Mouse (Mus musculus) ES-E14 (cell line): ENCODE measurements around the gene Hist1h4f. TPM values are rescaled to one million over a fixed set of nuclear protein-coding genes. Genes with fewer than 3 reads are reported as not detected.

Source experiments
- DNase-seq: peaks from one replicate; pipeline ENCODE4 v3.0.0-alpha.2; 2013; ENCODE audit warnings: low read depth, low spot score
- H3K27ac ChIP-seq: 2 replicates; pipeline ENCODE4 v1.5.1; 2012; ENCODE audit warnings: low read depth, mild to moderate bottlenecking, low read length, moderate library complexity, mixed read lengths; ENCODE audit not compliant: poor library complexity, insufficient read depth, severe bottlenecking
- H3K36me3 ChIP-seq: 2 replicates; pipeline ENCODE4 v1.6.1; 2012; ENCODE audit warnings: mild to moderate bottlenecking, low read length, moderate library complexity, mixed read lengths; ENCODE audit not compliant: control insufficient read depth, poor library complexity, insufficient read depth, severe bottlenecking
- H3K4me1 ChIP-seq, 2 experiments: fragments of 150-350 bp in 1 of 2; sonication (generic) in 1 of 2; 2 replicates each; pipeline ENCODE4 v1.6.1; 2012; ENCODE audit warnings: low read length in 2 of 2, mild to moderate bottlenecking in 1 of 2, mixed read lengths in 1 of 2; ENCODE audit not compliant: control insufficient read depth in 2 of 2, insufficient read depth in 2 of 2, poor library complexity in 1 of 2
- H3K4me3 ChIP-seq, 2 experiments: fragments of 150-350 bp in 1 of 2; sonication (generic) in 1 of 2; 2 replicates each; pipeline ENCODE4 v1.5.1; 2012; ENCODE audit warnings: low read length in 2 of 2, low read depth in 1 of 2, mild to moderate bottlenecking in 1 of 2, mixed read lengths in 1 of 2; ENCODE audit not compliant: insufficient read depth in 1 of 2, poor library complexity in 1 of 2, severe bottlenecking in 1 of 2
- H3K9ac ChIP-seq: 2 replicates; pipeline ENCODE4 v1.6.1; 2012; ENCODE audit warnings: low read depth, mild to moderate bottlenecking, low read length, mixed read lengths; ENCODE audit not compliant: poor library complexity, insufficient read depth, severe bottlenecking
- H3K9me3 ChIP-seq: fragments of 150-350 bp; sonication (generic); 2 replicates; pipeline ENCODE4 v1.6.1; 2012; ENCODE audit warnings: low read depth, mild to moderate bottlenecking, low read length; ENCODE audit not compliant: control insufficient read depth, insufficient read depth
- CHD2 ChIP-seq: IDR thresholded peaks from 2 replicates; pipeline ENCODE4 v1.6.1; 2014; ENCODE audit warnings: mild to moderate bottlenecking, low read depth, low read length, inconsistent platforms
- HCFC1 ChIP-seq: IDR thresholded peaks from 2 replicates; pipeline ENCODE4 v1.6.1; 2012; ENCODE audit warnings: low read length, inconsistent platforms, borderline replicate concordance; ENCODE audit not compliant: insufficient read depth
- MAFK ChIP-seq: IDR thresholded peaks from 2 replicates; pipeline ENCODE4 v1.6.1; 2014; ENCODE audit warnings: mild to moderate bottlenecking, low read depth, low read length, inconsistent platforms; ENCODE audit not compliant: insufficient read depth
- ZC3H11A ChIP-seq: IDR thresholded peaks from 2 replicates; pipeline ENCODE4 v1.6.1; 2012; ENCODE audit warnings: low read depth, mild to moderate bottlenecking, inconsistent platforms, low read length, borderline replicate concordance
- ZNF384 ChIP-seq: IDR thresholded peaks from 2 replicates; pipeline ENCODE4 v1.6.1; 2012; ENCODE audit warnings: low read depth, low read length, inconsistent platforms
- in situ Hi-C, 2 experiments: fragments of 600-800 bp; cut with MboI; formaldehyde crosslinking; loops; one replicate each; pipeline ENCODE4 v1.15.1; 2025; ENCODE audit warnings: low sequenced_read_pairs in 2 of 2, inconsistent platforms in 1 of 2; ENCODE audit not compliant: unreplicated experiment in 2 of 2
- total RNA-seq: library from RNA; depleted of rRNA; stranded (reverse); fragments of 300-350 nt; gene quantifications from 2 replicates; pipeline ENCODE4 v1.2.3, GENCODE M21; 2012

Gene Hist1h4f
- total RNA-seq, 1 experiment, result 2,172 TPM

DNA sequence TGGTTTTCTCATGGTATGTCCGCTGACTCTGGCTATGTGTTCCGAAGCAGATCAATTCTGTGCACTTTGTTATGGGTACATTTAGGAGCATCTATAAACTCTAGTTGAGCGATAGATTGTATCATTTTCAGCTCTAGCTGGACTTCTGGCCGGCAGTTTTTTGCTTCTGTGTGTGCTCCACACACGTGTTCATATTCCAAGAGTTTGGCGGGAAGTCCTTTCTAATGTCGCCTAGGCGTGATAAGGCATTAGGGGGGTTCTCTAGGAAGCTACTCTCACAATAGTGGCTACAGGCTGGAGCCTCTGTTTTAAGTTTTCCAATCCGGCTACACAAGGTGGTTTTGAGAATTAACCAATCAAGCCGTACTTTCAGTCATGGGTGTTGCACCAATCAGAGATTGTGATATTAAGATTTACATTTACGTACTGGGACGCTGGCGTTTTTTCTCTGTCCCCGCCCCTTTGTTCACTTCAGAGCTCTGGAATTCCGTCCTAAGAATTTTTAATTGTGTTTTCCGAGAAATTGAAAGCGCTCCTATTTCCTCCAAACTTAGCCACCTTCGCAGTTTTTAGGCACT lies 4.5 kb upstream of the Hist1h4f start:
- H3K9me3 ChIP-seq, result no peaks in the 10 kb centered on the region
- in situ Hi-C loops, result loop anchor here (10.0 to 25.0 kb wide), 3 partner anchors 189 to 1819 kb away; partner anchors contain the start of genes Hist1h4j (in 2 of the 2), Hist1h2ag (in 1 of the 2), Hist1h2ah (in 1 of the 2) and Hist1h2bb (in 1 of the 2)
- peak; percentile 65; the same call in 1 of the 2 replicates for TF ChIP-seq ZNF384
- no peak for TF ChIP-seq MAFK
- TF ChIP-seq CHD2, result peak; percentile 82

DNA sequence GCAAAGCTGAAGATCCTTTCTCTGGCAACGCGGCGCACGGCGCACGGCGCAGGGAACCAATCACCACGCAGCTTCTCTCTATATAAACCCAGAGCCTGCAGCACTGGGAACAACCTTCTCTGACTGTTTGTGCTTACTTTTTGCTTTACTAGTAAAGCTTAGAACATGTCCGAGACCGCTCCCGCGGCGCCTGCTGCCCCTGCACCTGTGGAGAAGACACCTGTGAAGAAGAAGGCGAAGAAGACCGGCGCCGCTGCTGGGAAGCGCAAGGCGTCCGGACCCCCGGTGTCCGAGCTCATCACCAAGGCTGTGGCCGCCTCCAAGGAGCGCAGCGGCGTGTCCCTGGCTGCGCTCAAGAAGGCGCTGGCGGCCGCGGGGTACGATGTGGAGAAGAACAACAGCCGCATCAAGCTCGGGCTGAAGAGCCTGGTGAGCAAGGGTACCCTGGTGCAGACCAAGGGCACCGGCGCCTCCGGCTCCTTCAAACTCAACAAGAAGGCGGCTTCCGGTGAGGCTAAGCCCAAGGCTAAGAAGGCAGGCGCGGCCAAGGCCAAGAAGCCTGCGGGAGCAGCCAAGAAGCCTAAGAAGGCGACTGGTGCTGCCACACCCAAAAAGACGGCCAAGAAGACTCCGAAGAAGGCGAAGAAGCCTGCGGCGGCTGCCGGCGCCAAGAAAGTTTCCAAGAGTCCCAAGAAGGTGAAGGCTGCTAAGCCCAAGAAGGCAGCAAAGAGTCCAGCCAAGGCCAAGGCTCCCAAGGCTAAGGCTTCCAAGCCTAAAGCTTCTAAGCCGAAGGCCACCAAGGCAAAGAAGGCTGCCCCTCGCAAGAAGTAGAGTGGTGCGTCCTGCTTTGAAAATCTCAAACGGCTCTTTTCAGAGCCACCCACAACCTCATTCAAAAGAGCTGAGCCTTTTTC lies 3.7 kb upstream of the Hist1h4f start:
- Histone ChIP-seq H3K4me1 (0 out of 4 replicates have a peak, but pooled peaks cover 0 to 2% of the 10 kb centered on the region in 2 experiments), H3K9ac (peak overlapping the region; percentile 74), H3K9me3 (no peaks in the 10 kb centered on the region), H3K4me3 (peak overlapping the region; percentile 52 to 54), H3K27ac (peak overlapping the region; percentile 90), H3K36me3 (no peaks in the 10 kb centered on the region)
- in situ Hi-C loops, result loop anchor here (10.0 to 25.0 kb wide), 3 partner anchors 190 to 1818 kb away; partner anchors contain the start of genes Hist1h4j (in 2 of the 2), Hist1h2ag (in 1 of the 2), Hist1h2ah (in 1 of the 2) and Hist1h2bb (in 1 of the 2)
- no peak for TF ChIP-seq ZNF384
- TF ChIP-seq CHD2, result no peak
- no peak for TF ChIP-seq MAFK
- no peak; the same call in 1 of the 2 replicates for TF ChIP-seq HCFC1
- no peak for TF ChIP-seq ZC3H11A
- DNase-seq, result no peak

More for the DNA sequence above, 4.5 kb upstream of the Hist1h4f start:
- Histone ChIP-seq H3K4me3 (peak overlapping the region; percentile 52 to 56), H3K4me1 (0 out of 4 replicates have a peak, but pooled peaks cover 0 to 2% of the 10 kb centered on the region in 2 experiments), H3K36me3 (no peaks in the 10 kb centered on the region), H3K9ac (peak overlapping the region; percentile 74), H3K27ac (peak overlapping the region; percentile 90)
- peak; percentile 81 for DNase-seq

DNA sequence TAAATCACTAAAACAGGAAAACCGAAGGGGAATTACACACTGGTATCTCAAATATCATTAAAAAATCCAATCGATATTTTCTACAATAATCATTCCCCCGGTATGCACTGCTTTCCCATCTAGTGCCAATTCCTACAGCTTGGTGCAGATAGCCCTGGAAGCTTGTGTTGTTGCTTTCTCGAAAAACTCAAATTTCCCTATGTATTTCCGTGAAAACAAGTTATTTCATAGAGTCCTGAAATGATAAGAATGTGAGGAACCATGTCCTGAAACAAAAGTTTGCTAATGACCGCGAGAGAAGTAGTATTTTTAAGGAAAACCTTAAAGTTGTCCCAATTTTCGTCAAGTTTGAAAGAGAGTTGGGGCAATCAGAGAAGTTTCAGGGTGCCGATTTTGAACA lies 2.9 kb upstream of the Hist1h4f start:
- H3K27ac ChIP-seq, result no peak overlapping the region; the same call in 1 of the 2 replicates
- peak overlapping the region; percentile 80; the same call in 1 of the 2 replicates for H3K9ac ChIP-seq
- no peak for DNase-seq
- H3K4me3 ChIP-seq, result peak overlapping the region; percentile 23 to 54; a peak in 3 of 4 replicates
- in situ Hi-C loops, result loop anchor here (10.0 to 25.0 kb wide), 3 partner anchors 190 to 1817 kb away; partner anchors contain the start of genes Hist1h4j (in 2 of the 2), Hist1h2ag (in 1 of the 2), Hist1h2ah (in 1 of the 2) and Hist1h2bb (in 1 of the 2)
- no peak for TF ChIP-seq MAFK
- no peak for TF ChIP-seq ZC3H11A
- TF ChIP-seq CHD2, result no peak
- no peak for TF ChIP-seq ZNF384
- no peak for TF ChIP-seq HCFC1
- H3K9me3 ChIP-seq, result no peaks in the 10 kb centered on the region
- no peaks in the 10 kb centered on the region for H3K36me3 ChIP-seq
- H3K4me1 ChIP-seq, result 0 out of 4 replicates have a peak, but pooled peaks cover 0 to 2% of the 10 kb centered on the region in 2 experiments

DNA sequence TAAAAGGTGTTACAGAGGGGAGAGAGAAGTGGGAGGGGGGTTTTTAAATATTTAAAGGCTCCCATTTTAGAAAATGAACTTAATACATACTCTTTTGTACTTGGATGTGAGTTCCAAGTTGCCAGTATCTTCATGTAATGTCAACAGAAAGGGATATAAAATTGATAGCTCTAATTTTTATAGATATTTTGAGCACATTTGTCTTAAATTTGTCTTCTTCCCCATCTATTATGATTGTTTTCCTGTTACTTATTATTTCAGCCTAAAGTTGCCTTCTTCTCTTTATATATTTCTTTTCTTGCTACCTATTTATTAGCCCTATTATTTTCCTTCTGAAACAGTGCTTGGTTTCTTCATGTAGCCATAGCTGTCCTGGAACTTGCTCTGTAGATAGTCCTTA lies 1.5 kb upstream of the Hist1h4f start, which contains the start of gene Hist1h1d:
TSS of gene Hist1h1d (plus strand) at position 301 of the 400 bp plus-strand sequence.
- in situ Hi-C loops, result loop anchor here (10.0 to 25.0 kb wide), 3 partner anchors 192 to 1816 kb away; partner anchors contain the start of genes Hist1h4j (in 2 of the 2), Hist1h2ag (in 1 of the 2), Hist1h2ah (in 1 of the 2) and Hist1h2bb (in 1 of the 2)
- no peak for TF ChIP-seq MAFK
- TF ChIP-seq ZNF384, result no peak
- TF ChIP-seq CHD2, result no peak
- TF ChIP-seq ZC3H11A, result no peak
- TF ChIP-seq HCFC1, result no peak
- H3K36me3 ChIP-seq, result no peaks in the 10 kb centered on the region
- H3K9me3 ChIP-seq, result no peaks in the 10 kb centered on the region
- no peak for DNase-seq
- H3K4me1 ChIP-seq, result 0 out of 4 replicates have a peak, but pooled peaks cover 0 to 2% of the 10 kb centered on the region in 2 experiments
- peak within 1 kb of the TSS in 1 of 2 experiments; percentile 3; a peak in 1 of 4 replicates for H3K4me3 ChIP-seq
- peak within 1 kb of the TSS; percentile 63; the same call in 1 of the 2 replicates for H3K27ac ChIP-seq
- peak within 1 kb of the TSS; percentile 50; the same call in 1 of the 2 replicates for H3K9ac ChIP-seq
